Mouse (Mus musculus): ENCODE measurements at regions not wholly inside any gene's neighbourhood (a gene's known extent, or its start where the extent isn't known, plus 50 kb on each side); places are given as distances from the start of the nearest gene placed in this dataset.

DNA sequence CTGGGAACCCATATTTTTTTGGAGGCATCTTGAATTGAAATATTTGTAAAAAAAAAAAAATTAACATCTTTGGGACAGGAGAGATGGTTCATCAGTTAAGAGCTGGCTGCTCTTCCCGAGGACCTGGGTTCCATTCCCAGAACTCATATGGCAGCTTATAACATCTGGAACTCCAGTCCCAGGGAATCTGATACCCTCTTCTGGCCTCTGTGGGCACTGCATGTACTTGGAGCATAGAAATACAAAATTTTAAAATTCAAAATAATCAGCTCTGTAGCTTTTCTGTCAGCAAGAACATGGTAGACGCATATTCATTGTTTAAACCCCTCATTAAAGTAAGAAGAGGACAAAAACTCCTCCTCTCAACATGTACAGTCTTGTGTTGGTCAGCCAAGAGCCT, 52.0 kb upstream of the Morc2a start:
- DNase-seq: no peak

DNA sequence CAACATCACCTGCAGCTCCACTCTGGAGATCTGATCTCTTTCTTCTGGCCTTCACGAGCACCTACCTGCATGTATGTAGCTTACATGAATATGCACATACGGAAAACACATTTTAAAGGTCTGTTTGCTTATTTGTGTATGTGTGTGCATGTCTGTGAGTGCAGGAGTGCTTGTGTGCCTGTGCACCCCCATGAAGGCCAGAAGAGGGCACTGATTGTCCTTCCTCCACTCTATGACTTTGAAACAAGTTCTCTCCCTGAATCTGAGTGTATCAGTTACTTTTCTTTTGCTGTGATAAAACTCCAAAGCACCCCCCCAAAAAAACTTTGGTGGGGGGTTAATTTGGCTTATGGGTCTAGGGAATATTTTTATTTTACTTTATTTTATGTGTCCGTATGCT, 54.2 kb upstream of the Smtn start:
- DNase-seq: no peak

GRCm38 (mm10) chr11:3591123-3591522, 50.7 kb upstream of the Smtn start:
- peak; percentile 70 for DNase-seq

All from heart, adult 11 months (tissue).